8 mouse cellular contexts compared by ENCODE assay signal in the genomic region with DNA sequence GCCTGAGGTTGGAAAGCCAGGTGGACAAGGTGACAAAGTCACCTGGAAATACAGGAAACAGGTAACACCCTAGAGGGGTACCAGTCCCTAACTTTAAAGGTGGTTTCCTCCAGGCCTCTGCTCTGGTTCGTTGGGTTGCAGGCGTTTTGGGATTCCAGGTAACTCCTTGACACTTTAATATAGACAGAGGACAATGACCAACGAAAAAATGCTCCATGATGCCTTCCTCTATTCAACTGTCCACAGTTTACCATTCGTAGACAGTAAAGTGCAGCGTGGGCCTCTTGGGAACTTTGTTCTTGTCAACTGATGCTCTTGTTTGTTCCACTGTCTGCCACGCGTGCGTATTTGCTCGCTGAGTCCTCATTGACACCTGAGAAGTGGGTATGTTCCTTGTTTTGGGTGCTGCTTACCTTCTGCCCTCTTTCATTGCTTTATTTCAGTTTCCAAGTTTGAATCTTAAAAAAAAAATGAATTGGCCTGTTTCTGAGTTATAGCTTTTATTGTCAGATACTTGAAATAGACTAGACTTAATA. TPM values are rescaled to one million over a fixed set of nuclear protein-coding genes. Genes with fewer than 3 reads are reported as not detected.
A peak's percentile ranks its signal among the peaks of the same experiment; 100 is the strongest.
DNase-seq lines count a peak whose midpoint lies in the region; ATAC-seq and TF ChIP-seq lines count a peak whose summit lies in the region.

No protein-coding gene starts in this region.

- H3ac ChIP-seq in myocyte (ENCODE audit: control insufficient read depth, insufficient read length) = peak overlapping the region; percentile 95

- peaks cover 56% of the 10 kb centered on the region for H3K79me2 ChIP-seq in myocyte (ENCODE audit: control insufficient read depth, insufficient read depth)

- no peaks in the 10 kb centered on the region for H3K36me3 ChIP-seq in kidney, postnatal 0 days (ENCODE audit: insufficient read depth, low read length)
- no peaks in the 10 kb centered on the region for H3K36me3 ChIP-seq in hindbrain, postnatal 0 days (ENCODE audit: insufficient read depth, low read length)
- H3K36me3 ChIP-seq in myocyte (ENCODE audit: control insufficient read depth, insufficient read depth) = no peaks in the 10 kb centered on the region

- TF ChIP-seq POLR2A in cortical plate, adult 2 months (IDR thresholded peaks at IDR 0.05; ENCODE audit: extremely low read depth, insufficient read depth, low read length) = no peak
- TF ChIP-seq POLR2A in myocyte (IDR thresholded peaks at IDR 0.05; ENCODE audit: insufficient read length, low read depth) = no peak

- no peaks in the 10 kb centered on the region for H3K9me3 ChIP-seq in kidney, postnatal 0 days (replicated peaks; ENCODE audit: low read length)
- H3K9me3 ChIP-seq in hindbrain, postnatal 0 days (ENCODE audit: low read length) = no peaks in the 10 kb centered on the region

- no peaks in the 10 kb centered on the region for H3K27me3 ChIP-seq in kidney, postnatal 0 days (ENCODE audit: insufficient read depth, low read length)
- no peaks in the 10 kb centered on the region for H3K27me3 ChIP-seq in hindbrain, postnatal 0 days (ENCODE audit: insufficient read depth, low read length)
- H3K27me3 ChIP-seq in myocyte (ENCODE audit: control insufficient read depth, insufficient read depth, insufficient read length) = no peaks in the 10 kb centered on the region

- peak overlapping the region; percentile 88 for H3K9ac ChIP-seq in kidney, postnatal 0 days (ENCODE audit: low read depth, low read length)
- H3K9ac ChIP-seq in hindbrain, postnatal 0 days (replicated peaks; ENCODE audit: low read length) = peak overlapping the region; percentile 98

- WGBS in kidney, postnatal 0 days = 47% methylated on average over 9 of the region's 9 CpGs
- WGBS in hindbrain, postnatal 0 days = 12% methylated on average over 9 of the region's 9 CpGs

- peak overlapping the region; percentile 87 for H3K4me3 ChIP-seq in kidney, postnatal 0 days (replicated peaks; ENCODE audit: low read depth, low read length)
- H3K4me3 ChIP-seq in cortical plate, adult 2 months (ENCODE audit: insufficient read depth, low read length) = peak overlapping the region; percentile 89
- peak overlapping the region; percentile 95 for H3K4me3 ChIP-seq in hindbrain, postnatal 0 days (ENCODE audit: low read length)
- peak overlapping the region; percentile 39 for H3K4me3 ChIP-seq in myocyte

- peak overlapping the region; percentile 70 for H3K4me2 ChIP-seq in kidney, postnatal 0 days (ENCODE audit: low read length)
- H3K4me2 ChIP-seq in hindbrain, postnatal 0 days (ENCODE audit: low read depth, low read length) = peak overlapping the region; percentile 90
- H3K4me2 ChIP-seq in myocyte (ENCODE audit: low read depth) = peak overlapping the region; percentile 86

- no peak overlapping the region for H3K27ac ChIP-seq in kidney, postnatal 0 days
- peak overlapping the region; percentile 99 for H3K27ac ChIP-seq in cortical plate, adult 2 months (ENCODE audit: insufficient read depth, low read length)
- peak overlapping the region; percentile 97; the same call in 1 of the 2 replicates for H3K27ac ChIP-seq in hindbrain, postnatal 0 days

- DNase-seq in kidney, postnatal 0 days (ENCODE audit: low spot score) = no peak
- DNase-seq in kidney, postnatal 25 days = no peak
- no peak for DNase-seq in hindbrain, postnatal 0 days (ENCODE audit: low spot score)
- no peak for DNase-seq in right cerebral cortex, postnatal 14 days
- DNase-seq in kidney, adult 11 months = no peak
- DNase-seq in urinary bladder, postnatal 14 days (ENCODE audit: low spot score) = no peak

- TF ChIP-seq CTCF in kidney, postnatal 0 days (IDR thresholded peaks at IDR 0.05; ENCODE audit: low read depth) = no peak
- TF ChIP-seq CTCF in cortical plate, adult 2 months (IDR thresholded peaks at IDR 0.05; ENCODE audit: extremely low read depth, insufficient read depth, low read length) = no peak
- TF ChIP-seq CTCF in hindbrain, postnatal 0 days (IDR thresholded peaks at IDR 0.05; ENCODE audit: low read depth) = no peak

- ATAC-seq in kidney, postnatal 0 days (replicated peaks; ENCODE audit: low FRiP score, low read depth) = no peak
- no peak for ATAC-seq in hindbrain, postnatal 0 days

- H3K4me1 ChIP-seq in kidney, postnatal 0 days (replicated peaks; ENCODE audit: insufficient read depth, low read length) = peaks cover 5% of the 10 kb centered on the region; the same call in 1 of the 2 replicates
- peaks cover 1% of the 10 kb centered on the region; the same call in 1 of the 2 replicates for H3K4me1 ChIP-seq in cortical plate, adult 2 months (ENCODE audit: control insufficient read depth, insufficient read depth, low read length)
- peaks cover 14% of the 10 kb centered on the region; the same call in 1 of the 2 replicates for H3K4me1 ChIP-seq in hindbrain, postnatal 0 days (ENCODE audit: insufficient read depth, low read length)

TF ChIP-seq in myocyte, 11 proteins besides CTCF, POLR2A, EP300 and RAD21:
- no peak for TF ChIP-seq REST (IDR thresholded peaks at IDR 0.05; ENCODE audit: insufficient read depth, insufficient read length)
- TF ChIP-seq E2F4 (IDR thresholded peaks at IDR 0.05; ENCODE audit: insufficient read depth) = no peak
- no peak for TF ChIP-seq MAX (IDR thresholded peaks at IDR 0.05; ENCODE audit: low read depth)
- TF ChIP-seq MYOD1 (IDR thresholded peaks at IDR 0.05; ENCODE audit: control insufficient read depth in 1 of 3, insufficient read length in 2 of 3, low read depth in 2 of 3) = no peak
- no peak for TF ChIP-seq TCF3 (IDR thresholded peaks at IDR 0.05; ENCODE audit: insufficient read length, low read depth)
- no peak for TF ChIP-seq MYOG (IDR thresholded peaks at IDR 0.05; ENCODE audit: control insufficient read depth in 1 of 3, insufficient read depth in 1 of 3, insufficient read length in 2 of 3, low read depth in 2 of 3)
- TF ChIP-seq SRF (IDR thresholded peaks at IDR 0.05; ENCODE audit: control insufficient read depth, insufficient read length, low read depth) = no peak
- TF ChIP-seq TCF12 (IDR thresholded peaks at IDR 0.05; ENCODE audit: insufficient read depth, poor library complexity, severe bottlenecking) = no peak
- TF ChIP-seq POLR2AphosphoS2 (IDR thresholded peaks at IDR 0.05; ENCODE audit: insufficient read length, low read depth) = no peak
- TF ChIP-seq USF1 (IDR thresholded peaks at IDR 0.05; ENCODE audit: low read depth) = no peak
- no peak for TF ChIP-seq CEBPB (IDR thresholded peaks at IDR 0.05; ENCODE audit: insufficient read depth, poor library complexity, severe bottlenecking)

RNA-seq across cellular contexts. Expression of a gene that starts 2.1 kb away (rescaled TPM):
- polyA plus RNA-seq in kidney, postnatal 0 days (2015; fragmentation: Nextera tagmentation; extraction: Ambion mirVana) = 2.7 and 2.9 TPM in 2 replicates
- 47.1 and 49.8 TPM in 2 replicates for polyA plus RNA-seq in cortical plate, adult 2 months (2012; rRNA removed)
- total RNA-seq in hindbrain, postnatal 0 days (2014; rRNA removed) = 38.0 and 38.1 TPM in 2 replicates
- polyA plus RNA-seq in hindbrain, postnatal 0 days (2015; fragmentation: Nextera tagmentation; extraction: Ambion mirVana) = 6.0 and 6.4 TPM in 2 replicates
- 7.9 TPM for polyA plus RNA-seq in myocyte (2012; fragmentation: generic; extraction: Trizol)

Comparison
In these comparisons a context has a peak if more than half of its experiments do, and no peak if none do; other contexts are left out.
1. H3K4me3 ChIP-seq: peak in every context shown above with its lines; median percentile 95 in hindbrain, postnatal 0 days; 89 in cortical plate, adult 2 months; 87 in kidney, postnatal 0 days; 39 in myocyte.